Mouse (Mus musculus): ENCODE data around the gene C2cd4c.

- TF ChIP-seq CTCF (IDR thresholded peaks at IDR 0.05; ENCODE audit: extremely low read depth, insufficient read depth, insufficient read length, insufficient replicate concordance): no peak
- TF ChIP-seq POLR2A (IDR thresholded peaks at IDR 0.05; ENCODE audit: low read depth, low read length): no peak
Measured at GRCm38 (mm10) chr10:79586243-79586642, 27.6 kb downstream of the C2cd4c start.
